Mouse (Mus musculus) forebrain, embryonic 14.5 days (tissue): ENCODE data around the gene Lrwd1. TPM values are rescaled to one million over a fixed set of nuclear protein-coding genes. Genes with fewer than 3 reads are reported as not detected.
"Not testable (repeated sequence)": the region's sequence is repeated elsewhere in the genome, so short reads cannot be mapped to it uniquely, and the experiment has no call there.

Source experiments
- ATAC-seq: fragments of 200-750 bp; cut with Nextera tagmentation; 2 replicates; pipeline ENCODE4 v1.8.0; 2017; ENCODE audit warnings: mild to moderate bottlenecking, moderate library complexity
- DNase-seq: peaks from one replicate; pipeline ENCODE4 v3.0.0-alpha.2; 2015; ENCODE audit warnings: low spot score
- H3K27ac ChIP-seq: fragments of 300-500 bp; sonication (generic); 2 replicates; pipeline ENCODE4 v1.5.1; 2014; ENCODE audit warnings: low read depth, mild to moderate bottlenecking, control low read depth, low read length, moderate library complexity
- H3K27me3 ChIP-seq: fragments of 300-500 bp; sonication (generic); replicated peaks from 2 replicates; pipeline ENCODE4 v1.6.1; 2014; ENCODE audit warnings: low read length, control low read depth, mixed read lengths; ENCODE audit not compliant: control insufficient read depth, insufficient read depth
- H3K36me3 ChIP-seq: fragments of 300-500 bp; sonication (generic); 2 replicates; pipeline ENCODE4 v1.6.1; 2014; ENCODE audit warnings: low read length, control low read depth; ENCODE audit not compliant: control insufficient read depth, insufficient read depth
- H3K4me1 ChIP-seq: fragments of 300-500 bp; sonication (generic); 2 replicates; pipeline ENCODE4 v1.6.1; 2014; ENCODE audit warnings: antibody characterized with exemption, low read length, control low read depth; ENCODE audit not compliant: control insufficient read depth, insufficient read depth
- H3K4me2 ChIP-seq: fragments of 300-500 bp; sonication (generic); 2 replicates; pipeline ENCODE4 v1.6.1; 2014; ENCODE audit warnings: mild to moderate bottlenecking, control low read depth, low read length
- H3K4me3 ChIP-seq: fragments of 300-500 bp; sonication (generic); 2 replicates; pipeline ENCODE4 v1.5.1; 2014; ENCODE audit warnings: low read depth, low read length, control low read depth
- H3K9ac ChIP-seq: fragments of 300-500 bp; sonication (generic); 2 replicates; pipeline ENCODE4 v1.6.1; 2014; ENCODE audit warnings: mild to moderate bottlenecking, low read length, control low read depth, moderate library complexity
- H3K9me3 ChIP-seq: fragments of 300-500 bp; sonication (generic); replicated peaks from 2 replicates; pipeline ENCODE4 v1.6.1; 2016; ENCODE audit warnings: low read length, control low read depth, mixed read lengths; ENCODE audit not compliant: control insufficient read depth
- WGBS: fragments of 180-500 bp; shearing (Covaris S2); extraction: QIAGEN DNeasy Blood & Tissue Kit; methylation state at CpG from one replicate; pipeline ENCODE4 v1.1.7; 2014; 5-methylcytosine and 5-hydroxymethylcytosine counted together
- polyA plus RNA-seq: library from polyadenylated mRNA; unstranded; fragments of >200 nt; fragmentation: Nextera tagmentation; extraction: Ambion mirVana; gene quantifications from 2 replicates; pipeline ENCODE4 v1.2.1, GENCODE M21; 2014

The Lrwd1 gene
- polyA plus RNA-seq, 1 experiment from 2014 or later, result 33.2 TPM

DNA sequence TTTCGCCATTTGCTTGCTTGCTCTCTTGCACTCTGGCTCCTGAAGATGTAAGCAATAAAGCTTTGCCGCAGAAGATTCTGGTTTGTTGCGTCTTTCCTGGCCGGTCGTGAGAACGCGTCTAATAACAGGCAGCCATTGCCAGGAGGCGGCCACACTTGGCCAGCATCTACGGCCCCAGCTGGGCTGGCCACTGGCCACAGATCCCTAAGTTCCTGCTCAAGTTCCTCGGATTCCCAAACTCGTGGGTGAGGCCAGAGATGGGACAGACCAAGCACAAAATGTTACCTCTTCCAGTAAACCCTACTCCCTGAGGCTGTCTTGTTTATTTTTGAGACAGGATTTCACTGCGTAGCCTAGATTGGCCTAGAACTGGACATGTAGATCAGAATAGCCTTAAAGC, 24.2 kb upstream of the Lrwd1 start:
- not testable (repeated sequence) for H3K9me3 ChIP-seq, DNase-seq, H3K4me3 ChIP-seq, H3K4me2 ChIP-seq, H3K4me1 ChIP-seq, H3K9ac ChIP-seq, H3K27me3 ChIP-seq, H3K36me3 ChIP-seq, ATAC-seq, H3K27ac ChIP-seq
- 91% methylated on average over 11 of the region's 12 CpGs for WGBS

DNA sequence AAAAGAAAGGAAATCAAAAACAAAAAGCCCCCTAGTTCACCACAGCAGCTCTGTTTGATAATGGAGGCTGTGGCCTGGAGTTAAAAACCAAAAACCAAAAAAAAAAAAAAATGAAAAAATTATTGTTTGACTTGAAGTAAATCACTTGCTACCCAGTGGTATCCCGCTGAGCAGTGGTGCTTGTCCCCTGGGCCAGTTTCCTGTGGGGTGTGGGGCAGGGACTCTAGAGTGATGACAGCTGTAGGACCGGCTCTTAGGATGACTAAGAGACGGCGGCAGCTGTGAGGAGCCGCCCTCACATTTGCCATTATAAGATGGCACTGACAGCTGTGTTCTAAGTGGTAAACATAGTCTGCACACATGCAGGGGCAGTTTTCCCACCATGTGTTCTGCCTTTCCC, 19.5 kb upstream of the Lrwd1 start:
- no peaks in the 10 kb centered on the region for H3K9me3 ChIP-seq
- H3K36me3 ChIP-seq, result no peaks in the 10 kb centered on the region
- no peak for DNase-seq
- no peaks in the 10 kb centered on the region for H3K4me1 ChIP-seq
- H3K9ac ChIP-seq, result no peak overlapping the region
- H3K27me3 ChIP-seq, result no peaks in the 10 kb centered on the region
- no peak for ATAC-seq
- WGBS, result 84% methylated on average over 5 of the region's 5 CpGs
- H3K4me2 ChIP-seq, result no peak overlapping the region
- H3K27ac ChIP-seq, result no peak overlapping the region
- no peak overlapping the region for H3K4me3 ChIP-seq

DNA sequence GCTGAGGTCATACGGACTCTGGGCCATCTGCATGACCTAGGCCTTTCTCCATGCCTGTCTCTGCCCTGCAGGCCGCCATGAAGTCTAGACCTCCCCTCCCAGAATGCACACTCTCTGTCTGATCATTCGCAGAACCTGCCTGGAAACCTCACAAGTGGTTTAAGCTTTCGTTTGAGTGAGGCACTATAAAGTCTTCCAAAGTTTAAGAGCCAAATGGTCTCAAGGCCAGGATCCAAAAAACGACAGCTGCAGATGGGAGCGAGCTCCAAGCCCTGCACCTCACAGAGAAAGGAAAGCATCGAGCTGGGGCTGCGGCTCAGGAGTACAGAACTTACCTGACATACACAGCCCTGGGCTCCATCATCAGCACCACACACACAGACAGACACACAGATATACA, 16.5 kb upstream of the Lrwd1 start:
- Histone ChIP-seq H3K4me2 (no peak overlapping the region), H3K36me3 (no peaks in the 10 kb centered on the region), H3K4me3 (no peak overlapping the region), H3K27ac (no peak overlapping the region), H3K9ac (no peak overlapping the region), H3K4me1 (no peaks in the 10 kb centered on the region), H3K9me3 (no peaks in the 10 kb centered on the region), H3K27me3 (no peaks in the 10 kb centered on the region)
- WGBS, result 82% methylated on average over 8 of the region's 8 CpGs
- ATAC-seq (no peak), DNase-seq (no peak)

DNA sequence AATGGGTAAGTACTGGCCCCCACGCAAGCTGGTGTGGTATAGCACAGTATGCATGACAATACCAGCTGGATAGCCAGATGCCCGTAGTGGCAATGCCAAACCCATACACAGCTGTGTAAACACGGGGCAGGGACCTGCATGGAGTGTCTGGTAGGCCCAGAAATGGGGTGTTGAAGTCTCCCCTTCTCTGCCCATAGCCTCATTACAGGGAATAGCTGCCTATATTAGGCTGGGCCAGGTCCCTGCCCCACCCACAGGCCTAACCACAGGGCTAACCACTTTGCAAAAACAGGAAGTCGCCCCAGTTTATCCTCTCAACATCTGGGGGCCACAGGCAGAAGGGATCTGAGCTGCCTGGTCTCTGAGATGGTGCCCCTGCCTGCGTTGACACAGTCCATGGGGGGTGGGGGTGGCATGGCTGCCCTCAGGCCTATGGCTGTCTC, 13.3 kb upstream of the Lrwd1 start:
- not testable (repeated sequence) for H3K27ac ChIP-seq, DNase-seq, H3K9ac ChIP-seq, H3K4me3 ChIP-seq, H3K9me3 ChIP-seq, ATAC-seq, H3K4me1 ChIP-seq, H3K4me2 ChIP-seq, H3K27me3 ChIP-seq, H3K36me3 ChIP-seq
- WGBS, result 79% methylated on average over 5 of the region's 5 CpGs

DNA sequence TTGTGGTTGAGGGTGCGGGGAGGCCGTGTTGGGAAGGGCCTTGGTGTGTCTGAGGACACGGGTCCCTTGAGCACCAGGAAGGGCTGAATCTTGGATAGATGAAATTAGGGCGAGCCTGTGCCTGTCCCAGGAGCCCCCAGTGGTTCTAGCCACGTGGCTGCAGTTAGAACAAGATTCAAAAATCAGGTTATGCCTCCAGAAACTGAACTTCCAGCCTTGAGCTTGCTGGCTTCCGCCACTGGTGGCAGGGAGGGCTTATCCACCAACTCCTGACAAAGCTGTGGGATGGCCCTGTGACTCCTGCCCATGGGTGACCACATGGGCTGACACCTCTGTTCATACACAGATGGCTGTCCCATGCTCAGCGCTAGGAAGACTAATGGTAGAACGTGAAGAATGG, 11.8 kb upstream of the Lrwd1 start:
- Histone ChIP-seq H3K27me3 (no peaks in the 10 kb centered on the region), H3K4me3 (no peak overlapping the region), H3K36me3 (no peaks in the 10 kb centered on the region), H3K4me1 (no peaks in the 10 kb centered on the region), H3K4me2 (no peak overlapping the region), H3K9me3 (no peaks in the 10 kb centered on the region), H3K27ac (no peak overlapping the region), H3K9ac (no peak overlapping the region)
- ATAC-seq, result no peak
- WGBS, result 71% methylated on average over 8 of the region's 8 CpGs
- DNase-seq, result no peak

DNA sequence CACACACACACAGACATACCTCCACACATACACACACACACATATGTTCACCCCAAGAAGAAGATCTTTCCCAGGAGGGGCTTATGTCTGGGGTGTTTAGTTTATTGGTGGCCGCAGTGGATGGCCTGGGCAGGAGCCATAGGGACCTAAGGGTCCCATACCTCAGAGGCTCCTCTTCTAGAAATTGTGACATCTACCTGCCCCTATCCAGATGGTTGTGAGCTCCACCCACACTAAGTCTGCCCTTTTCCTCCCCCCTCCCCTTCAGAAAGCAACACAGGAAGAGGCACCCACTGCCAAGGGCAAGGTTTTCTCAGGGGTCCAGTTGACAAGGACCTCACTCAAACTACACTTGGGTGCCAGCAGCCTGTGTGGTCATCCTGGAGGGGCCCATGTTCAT, 11.1 kb upstream of the Lrwd1 start:
- WGBS, result 90% methylated on average over 1 of the region's 1 CpGs
- no peak for ATAC-seq
- H3K9me3 ChIP-seq, result no peaks in the 10 kb centered on the region

DNA sequence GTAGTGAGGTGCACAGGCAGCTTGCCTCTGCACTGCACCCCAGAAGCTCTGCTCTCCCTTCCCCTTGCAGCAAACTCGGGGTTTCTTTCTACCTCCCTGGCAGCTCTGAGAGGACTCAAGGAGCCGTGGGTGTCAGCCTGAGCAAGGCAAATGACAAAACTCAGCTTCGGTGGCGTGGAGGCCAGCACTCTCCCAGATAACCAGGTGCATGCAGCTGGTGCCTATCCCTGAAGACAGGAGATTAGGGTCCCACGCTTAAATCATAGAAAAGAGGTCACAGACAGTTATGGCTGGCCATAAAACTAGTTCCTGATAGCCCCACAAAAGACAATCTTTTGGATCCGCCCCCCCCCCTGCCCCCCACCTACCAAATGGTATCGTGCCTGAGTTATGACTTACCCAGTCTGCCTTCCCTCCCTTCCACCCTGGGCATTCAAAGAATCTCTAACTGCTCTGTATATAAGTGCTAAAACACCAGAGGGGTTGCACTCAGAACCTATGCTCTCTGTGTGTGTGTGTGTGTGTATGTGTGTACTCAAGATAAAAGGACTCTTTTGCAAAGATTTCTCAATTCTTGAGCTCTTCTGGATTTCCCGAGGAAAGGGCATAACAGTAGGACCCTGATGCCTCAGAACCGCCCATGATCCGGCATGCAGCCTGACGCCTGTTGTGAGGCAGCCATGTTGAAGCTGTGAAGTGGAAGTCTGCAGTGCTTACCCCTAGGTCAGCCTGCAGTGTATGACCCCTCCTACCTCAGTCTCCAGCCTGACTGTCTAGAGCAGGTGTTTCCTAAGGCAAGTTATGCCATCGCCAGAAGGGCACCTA, 8.9 kb upstream of the Lrwd1 start:
- WGBS, result 74% methylated on average over 12 of the region's 12 CpGs
- no peak overlapping the region for H3K27ac ChIP-seq
- peaks cover 25% of the 10 kb centered on the region for H3K36me3 ChIP-seq
- H3K4me1 ChIP-seq, result no peaks in the 10 kb centered on the region
- H3K27me3 ChIP-seq, result no peaks in the 10 kb centered on the region
- H3K4me2 ChIP-seq, result no peak overlapping the region
- H3K9me3 ChIP-seq, result no peaks in the 10 kb centered on the region
- no peak overlapping the region for H3K9ac ChIP-seq
- DNase-seq (no peak), ATAC-seq (no peak)
- H3K4me3 ChIP-seq, result no peak overlapping the region

More for the DNA sequence above, 11.1 kb upstream of the Lrwd1 start:
- no peaks in the 10 kb centered on the region for H3K27me3 ChIP-seq
- H3K9ac ChIP-seq, result no peak overlapping the region
- H3K27ac ChIP-seq, result no peak overlapping the region
- H3K4me2 ChIP-seq, result no peak overlapping the region
- H3K4me3 ChIP-seq, result no peak overlapping the region
- H3K4me1 ChIP-seq, result no peaks in the 10 kb centered on the region
- DNase-seq, result no peak
- H3K36me3 ChIP-seq, result peaks cover 4% of the 10 kb centered on the region

DNA sequence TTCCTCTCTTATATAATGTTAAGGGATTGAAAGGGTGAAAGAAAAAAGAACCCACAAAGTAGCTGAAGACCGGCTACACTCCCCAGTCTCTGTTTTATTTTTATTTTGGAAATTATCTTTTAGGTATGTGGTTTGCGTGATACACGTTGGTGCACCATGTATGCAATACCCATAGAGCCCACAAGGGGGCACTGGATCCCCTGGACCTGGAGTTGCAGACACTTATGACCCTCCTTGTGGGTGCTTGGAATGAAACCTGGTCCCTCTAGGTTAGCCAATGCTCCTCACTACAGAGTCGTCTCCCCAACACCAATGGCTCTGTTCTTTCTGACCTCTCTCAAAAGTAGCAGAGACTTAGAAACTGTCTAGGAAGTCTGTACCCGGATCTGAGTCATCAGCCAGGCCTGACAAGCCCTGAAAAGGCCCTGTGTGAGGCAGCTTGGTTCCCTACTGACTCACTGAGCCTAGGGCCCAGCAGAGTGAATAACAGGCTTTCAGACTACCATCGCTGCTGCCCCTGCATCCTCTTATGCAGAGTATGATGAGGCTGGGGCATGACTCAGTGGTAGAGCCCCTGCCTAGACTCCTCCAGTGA, 7.4 kb upstream of the Lrwd1 start:
- 90% methylated on average over 6 of the region's 6 CpGs for WGBS

DNA sequence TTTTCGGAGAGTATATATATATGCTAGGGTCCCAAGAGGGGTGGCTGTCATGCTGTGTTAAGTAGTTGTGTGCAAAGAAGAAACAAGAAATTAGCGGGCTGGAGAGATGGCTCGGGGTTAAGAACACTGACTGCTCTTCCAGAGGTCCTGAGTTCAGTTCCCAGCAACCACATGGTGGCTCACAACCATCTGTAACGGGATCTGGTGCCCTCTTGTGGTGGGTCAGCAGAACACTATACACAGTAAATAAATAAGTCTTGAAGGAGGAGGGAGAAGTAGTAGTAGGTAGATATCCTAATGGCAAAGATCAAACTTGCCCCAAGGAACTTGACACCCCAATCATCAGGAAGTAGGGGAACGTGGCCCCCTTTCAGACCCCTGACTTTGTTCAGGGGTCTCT, 6.9 kb upstream of the Lrwd1 start:
- H3K9me3 ChIP-seq, result no peaks in the 10 kb centered on the region
- no peak overlapping the region for H3K4me3 ChIP-seq
- no peaks in the 10 kb centered on the region for H3K27me3 ChIP-seq
- H3K36me3 ChIP-seq, result peaks cover 36% of the 10 kb centered on the region
- H3K4me1 ChIP-seq, result no peaks in the 10 kb centered on the region
- DNase-seq (no peak), ATAC-seq (no peak)
- H3K27ac ChIP-seq, result no peak overlapping the region
- H3K9ac ChIP-seq, result no peak overlapping the region
- no peak overlapping the region for H3K4me2 ChIP-seq
- WGBS, result 84% methylated on average over 5 of the region's 5 CpGs

More for the DNA sequence above, 7.4 kb upstream of the Lrwd1 start:
- peaks cover 36% of the 10 kb centered on the region for H3K36me3 ChIP-seq
- no peaks in the 10 kb centered on the region for H3K9me3 ChIP-seq
- H3K4me2 ChIP-seq, result no peak overlapping the region
- H3K4me3 ChIP-seq, result no peak overlapping the region
- DNase-seq, result no peak
- ATAC-seq, result no peak
- no peaks in the 10 kb centered on the region for H3K4me1 ChIP-seq
- no peaks in the 10 kb centered on the region for H3K27me3 ChIP-seq
- H3K27ac ChIP-seq, result no peak overlapping the region
- H3K9ac ChIP-seq, result no peak overlapping the region
